Mouse (Mus musculus) cerebellum, adult 2 months (tissue): ENCODE data around the gene Smim15.

ENCODE experiments used
- CTCF ChIP-seq: fragments of 200-500 bp; IDR thresholded peaks from 2 replicates; pipeline ENCODE4 v1.5.1; 2011; ENCODE audit warnings: low read depth, mild to moderate bottlenecking, control low read depth, low read length, moderate library complexity, borderline replicate concordance; ENCODE audit not compliant: insufficient read depth
- POLR2A ChIP-seq: fragments of 200-500 bp; IDR thresholded peaks from 2 replicates; pipeline ENCODE4 v1.6.1; 2011; ENCODE audit warnings: low read length, control low read depth, borderline replicate concordance; ENCODE audit not compliant: insufficient read depth

DNA sequence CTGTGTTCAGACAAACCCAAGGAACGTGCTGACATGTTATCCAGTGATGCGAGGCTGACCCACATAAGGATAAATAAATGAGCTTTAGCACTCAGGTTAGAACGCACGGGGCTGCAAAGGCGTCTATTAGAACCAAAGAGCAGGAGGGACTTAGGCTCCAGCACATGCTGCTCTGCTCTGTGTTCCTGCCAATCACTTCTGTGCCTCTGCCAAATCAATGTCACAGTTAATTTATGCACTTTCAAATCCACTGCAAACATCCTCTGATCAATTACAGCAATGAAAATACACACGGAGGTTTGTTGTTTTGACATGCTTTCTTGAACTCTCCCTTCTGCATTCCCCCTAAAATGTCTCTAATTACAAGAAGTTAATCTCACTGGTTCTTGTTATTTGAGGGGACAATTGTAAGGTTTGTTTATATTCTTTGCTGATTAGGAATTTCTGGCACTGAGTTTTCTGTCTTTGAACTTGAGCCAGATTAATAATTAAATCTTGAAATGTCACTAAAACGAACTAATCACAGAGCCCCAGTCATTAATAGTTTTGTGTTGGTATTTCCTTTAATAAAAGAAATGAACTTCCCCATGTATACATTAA is 16.1 kb downstream of the Smim15 start:
- TF ChIP-seq CTCF (no peak), POLR2A (no peak)
